Mouse (Mus musculus) ovary, adult 18-20 months (tissue): ENCODE measurements around the gene Mrpl22.
"Not testable (repeated sequence)": the region's sequence is repeated elsewhere in the genome, so short reads cannot be mapped to it uniquely, and the experiment has no call there.

Experiments
- DNase-seq: peaks from one replicate; pipeline ENCODE4 v3.0.0; 2022; ENCODE audit warnings: low spot score, mixed read lengths

Gene Mrpl22

GRCm38 (mm10) chr11:58228021-58228420, 56.6 kb downstream of the Mrpl22 start:
- not testable (repeated sequence) for DNase-seq
